In the genomic region with DNA sequence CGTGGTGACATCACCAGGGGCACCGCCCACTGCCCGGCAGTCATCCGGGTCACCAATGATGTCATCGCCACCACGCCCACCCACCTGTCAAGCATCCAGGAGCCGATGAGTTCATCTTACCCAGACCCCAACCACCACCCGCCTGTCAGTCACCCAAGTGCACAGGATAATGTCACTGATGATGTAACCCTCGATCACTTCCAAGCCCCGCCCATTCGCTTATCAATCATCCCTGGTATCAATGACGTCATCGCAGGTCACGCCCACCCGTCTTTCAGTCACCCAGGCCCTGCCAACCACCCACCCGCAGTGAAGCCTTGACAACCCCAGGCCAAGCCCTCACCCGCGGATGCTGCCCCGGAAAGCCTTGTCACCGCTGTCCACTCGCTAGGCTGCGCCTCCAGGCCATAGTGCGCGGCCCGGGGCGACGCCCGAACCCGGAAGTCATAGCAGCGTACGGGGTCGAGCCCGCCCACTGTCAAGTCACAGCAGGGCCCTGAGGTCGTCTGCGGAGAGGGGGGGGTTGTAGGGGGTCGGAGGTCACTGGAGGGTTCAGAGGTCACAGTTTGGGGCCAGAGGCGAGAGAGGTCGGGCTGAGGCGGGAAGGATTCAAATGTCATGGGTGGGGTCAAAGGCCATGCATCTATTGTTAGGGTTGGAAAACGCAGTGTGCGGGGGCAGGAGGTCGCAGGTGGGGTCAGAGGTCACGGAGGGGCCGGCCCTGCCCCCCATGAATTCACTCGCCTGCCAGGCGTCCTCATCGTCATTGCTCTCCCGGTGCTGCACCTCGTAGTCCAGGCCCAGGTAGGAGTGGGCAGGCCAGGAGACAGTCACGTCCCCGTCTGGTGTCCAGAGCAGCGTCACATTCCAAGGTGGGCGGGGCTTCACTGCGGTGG, we compare ENCODE assay signal across 8 mouse cellular contexts. TPM values are rescaled to one million over a fixed set of nuclear protein-coding genes. Genes with fewer than 3 reads are reported as not detected.
DNase-seq lines count a peak whose midpoint lies in the region; ATAC-seq and TF ChIP-seq lines count a peak whose summit lies in the region.

No protein-coding gene starts in this region.

- H3K4me1 ChIP-seq in forebrain, embryonic 14.5 days (ENCODE audit: control insufficient read depth, insufficient read depth, low read length): no peaks in the 10 kb centered on the region
- H3K4me1 ChIP-seq in hindbrain, postnatal 0 days (ENCODE audit: insufficient read depth, low read length): no peaks in the 10 kb centered on the region
- no peaks in the 10 kb centered on the region for H3K4me1 ChIP-seq in limb, embryonic 12.5 days (replicated peaks)
- no peaks in the 10 kb centered on the region for H3K4me1 ChIP-seq in neural tube, embryonic 14.5 days (ENCODE audit: control insufficient read depth, insufficient read depth, low read length)

- ATAC-seq in forebrain, embryonic 14.5 days: no peak
- 0 out of 2 replicates have a peak, but pooled peaks have one; percentile 0 for ATAC-seq in hindbrain, postnatal 0 days
- no peak for ATAC-seq in limb, embryonic 12.5 days (ENCODE audit: insufficient number of reproducible peaks, insufficient read depth, low FRiP score, low TSS enrichment, low read depth)
- peak; percentile 4; the same call in 1 of the 2 replicates for ATAC-seq in neural tube, embryonic 14.5 days (ENCODE audit: low read depth)
- ATAC-seq in erythroblast, adult 5-6 weeks (replicated peaks; ENCODE audit: low FRiP score, poor library complexity, severe bottlenecking): no peak

- H3K27me3 ChIP-seq in forebrain, embryonic 14.5 days (replicated peaks; ENCODE audit: control insufficient read depth, insufficient read depth, low read length): no peaks in the 10 kb centered on the region
- no peaks in the 10 kb centered on the region for H3K27me3 ChIP-seq in hindbrain, postnatal 0 days (ENCODE audit: insufficient read depth, low read length)
- H3K27me3 ChIP-seq in limb, embryonic 12.5 days: no peaks in the 10 kb centered on the region
- H3K27me3 ChIP-seq in neural tube, embryonic 14.5 days (ENCODE audit: control insufficient read depth, insufficient read depth, low read length): no peaks in the 10 kb centered on the region

- H3K9ac ChIP-seq in forebrain, embryonic 14.5 days (ENCODE audit: low read length): no peak overlapping the region
- no peak overlapping the region for H3K9ac ChIP-seq in hindbrain, postnatal 0 days (replicated peaks; ENCODE audit: low read length)
- H3K9ac ChIP-seq in limb, embryonic 12.5 days (replicated peaks): no peak overlapping the region
- H3K9ac ChIP-seq in neural tube, embryonic 14.5 days (replicated peaks; ENCODE audit: low read depth, low read length): no peak overlapping the region

- DNase-seq in left cerebral cortex, adult 11 months (ENCODE audit: low spot score): peak; percentile 50
- DNase-seq in left cerebral cortex, adult 18-20 months (ENCODE audit: low spot score in 2 of 2): no peak
- DNase-seq in ZHBTc4 (ENCODE audit: low read depth, low spot score): peak; percentile 86
- peak; percentile 29 for DNase-seq in forebrain, embryonic 14.5 days (ENCODE audit: low spot score)
- no peak for DNase-seq in hindbrain, postnatal 0 days (ENCODE audit: low spot score)

- peak overlapping the region; percentile 52 for H3K4me3 ChIP-seq in forebrain, embryonic 14.5 days (ENCODE audit: low read depth, low read length)
- H3K4me3 ChIP-seq in hindbrain, postnatal 0 days (ENCODE audit: low read length): peak overlapping the region; percentile 66
- peak overlapping the region; percentile 67 for H3K4me3 ChIP-seq in limb, embryonic 12.5 days (replicated peaks)
- peak overlapping the region; percentile 52 for H3K4me3 ChIP-seq in neural tube, embryonic 14.5 days (ENCODE audit: low read depth, low read length)

- no peak for TF ChIP-seq CTCF in hindbrain, postnatal 0 days (IDR thresholded peaks at IDR 0.05; ENCODE audit: low read depth)

- H3K9me3 ChIP-seq in forebrain, embryonic 14.5 days (replicated peaks; ENCODE audit: control insufficient read depth, low read length): peaks cover 38% of the 10 kb centered on the region
- H3K9me3 ChIP-seq in hindbrain, postnatal 0 days (ENCODE audit: low read length): peaks cover 7% of the 10 kb centered on the region
- peaks cover 67% of the 10 kb centered on the region for H3K9me3 ChIP-seq in limb, embryonic 12.5 days
- H3K9me3 ChIP-seq in neural tube, embryonic 14.5 days (ENCODE audit: control insufficient read depth, low read length): peaks cover 11% of the 10 kb centered on the region

- H3K4me2 ChIP-seq in forebrain, embryonic 14.5 days (ENCODE audit: low read length): peak overlapping the region; percentile 42; the same call in 1 of the 2 replicates
- peak overlapping the region; percentile 62; the same call in 1 of the 2 replicates for H3K4me2 ChIP-seq in hindbrain, postnatal 0 days (ENCODE audit: low read depth, low read length)
- peak overlapping the region; percentile 56 for H3K4me2 ChIP-seq in limb, embryonic 12.5 days
- H3K4me2 ChIP-seq in neural tube, embryonic 14.5 days (ENCODE audit: low read depth, low read length): no peak overlapping the region; the same call in 1 of the 2 replicates

- H3K27ac ChIP-seq in forebrain, embryonic 14.5 days (ENCODE audit: low read depth, low read length): peak overlapping the region; percentile 94; the same call in 1 of the 2 replicates
- peak overlapping the region; percentile 94 for H3K27ac ChIP-seq in hindbrain, postnatal 0 days
- H3K27ac ChIP-seq in limb, embryonic 12.5 days: peak overlapping the region; percentile 88; the same call in 1 of the 2 replicates
- H3K27ac ChIP-seq in neural tube, embryonic 14.5 days (ENCODE audit: low read depth, low read length): peak overlapping the region; percentile 91

- 83% methylated on average over 54 of the region's 54 CpGs for WGBS in forebrain, embryonic 14.5 days
- WGBS in hindbrain, postnatal 0 days: 83% methylated on average over 54 of the region's 54 CpGs
- 76% methylated on average over 54 of the region's 54 CpGs for WGBS in limb, embryonic 12.5 days
- WGBS in neural tube, embryonic 14.5 days: 82% methylated on average over 50 of the region's 54 CpGs

- H3K36me3 ChIP-seq in forebrain, embryonic 14.5 days (ENCODE audit: control insufficient read depth, insufficient read depth, low read length): no peaks in the 10 kb centered on the region
- no peaks in the 10 kb centered on the region for H3K36me3 ChIP-seq in hindbrain, postnatal 0 days (ENCODE audit: insufficient read depth, low read length)
- peaks cover 40% of the 10 kb centered on the region for H3K36me3 ChIP-seq in limb, embryonic 12.5 days
- no peaks in the 10 kb centered on the region for H3K36me3 ChIP-seq in neural tube, embryonic 14.5 days (ENCODE audit: control insufficient read depth, insufficient read depth, low read length)

RNA-seq across cellular contexts. Expression of a gene that starts 2.9 kb away (rescaled TPM):
- 10 to 100 TPM; 33.1 to 39.1 TPM for total RNA-seq in left cerebral cortex, adult 18-20 months (2021)
- 6.0 and 6.8 TPM in 2 replicates for polyA plus RNA-seq in forebrain, embryonic 14.5 days (2014; fragmentation: Nextera tagmentation; extraction: Ambion mirVana)
- 30.3 and 37.7 TPM in 2 replicates for total RNA-seq in hindbrain, postnatal 0 days (2014; rRNA removed)
- polyA plus RNA-seq in hindbrain, postnatal 0 days (2015; fragmentation: Nextera tagmentation; extraction: Ambion mirVana): 28.6 and 29.0 TPM in 2 replicates
- polyA plus RNA-seq in limb, embryonic 12.5 days (2016; fragmentation: Nextera tagmentation; extraction: Ambion mirVana): 6.3 and 9.4 TPM in 2 replicates
- polyA plus RNA-seq in neural tube, embryonic 14.5 days (2014; fragmentation: Nextera tagmentation; extraction: Ambion mirVana): 13.8 and 19.3 TPM in 2 replicates
- total RNA-seq in erythroblast, adult 5-6 weeks (2015; ENCODE audit: low replicate concordance): 5.4 TPM in 1 of 2 replicates, not detected in the other
- total RNA-seq in erythroblast, adult 5-6 weeks (2017; ENCODE audit: low replicate concordance): 2.6 and 2.8 TPM in 2 replicates

Comparison
In these comparisons a context has a peak if more than half of its experiments do, and no peak if none do; other contexts are left out.
1. DNase-seq: peak in left cerebral cortex, adult 11 months (single experiment), ZHBTc4 (single experiment) and forebrain, embryonic 14.5 days (single experiment); none in left cerebral cortex, adult 18-20 months (0 of 2) and hindbrain, postnatal 0 days (single experiment).
2. ATAC-seq: peak in hindbrain, postnatal 0 days (single experiment) and neural tube, embryonic 14.5 days (single experiment); none in forebrain, embryonic 14.5 days (single experiment), limb, embryonic 12.5 days (single experiment) and erythroblast, adult 5-6 weeks (single experiment).
3. Peak in every context shown above with its lines, with median percentiles within 50 percentile points of each other: H3K27ac ChIP-seq and H3K4me3 ChIP-seq.